Mouse (Mus musculus): Measurements from ENCODE around the gene Ntf3.

Ntf3 gene

GRCm38 (mm10) chr6:126106051-126106797 is 60.5 kb downstream of the Ntf3 start:
- DNase-seq (ENCODE audit: low spot score in 2 of 2), result no peak

GRCm38 (mm10) chr6:126105083-126105740 is 61.5 kb downstream of the Ntf3 start:
- DNase-seq (ENCODE audit: low spot score in 2 of 2), result no peak

GRCm38 (mm10) chr6:126102571-126102970 is 64.1 kb downstream of the Ntf3 start:
- no peak for DNase-seq (ENCODE audit: low spot score in 2 of 2)

GRCm38 (mm10) chr6:126102007-126102406 is 64.7 kb downstream of the Ntf3 start:
- no peak for DNase-seq (ENCODE audit: low spot score in 2 of 2)

- DNase-seq (ENCODE audit: low spot score in 2 of 2), result no peak
Measured at GRCm38 (mm10) chr6:126100579-126100978, 66.1 kb downstream of the Ntf3 start.

- DNase-seq (ENCODE audit: low spot score in 2 of 2), result no peak
Measured at GRCm38 (mm10) chr6:126097471-126097870, 69.2 kb downstream of the Ntf3 start.

GRCm38 (mm10) chr6:126096085-126096484 is 70.6 kb downstream of the Ntf3 start:
- no peak for DNase-seq (ENCODE audit: low spot score in 2 of 2)

GRCm38 (mm10) chr6:126095041-126095440 is 71.7 kb downstream of the Ntf3 start:
- DNase-seq (ENCODE audit: low spot score in 2 of 2), result no peak

- no peak for DNase-seq (ENCODE audit: low spot score in 2 of 2)
Measured at GRCm38 (mm10) chr6:126092026-126092425, 74.7 kb downstream of the Ntf3 start.

GRCm38 (mm10) chr6:126090063-126090462 is 76.6 kb downstream of the Ntf3 start:
- no peak for DNase-seq (ENCODE audit: low spot score in 2 of 2)

- DNase-seq (ENCODE audit: low spot score in 2 of 2), result no peak
Measured at GRCm38 (mm10) chr6:126088489-126089265, 78.0 kb downstream of the Ntf3 start.

- peak in 1 of 2 experiments; percentile 32 for DNase-seq (ENCODE audit: low spot score in 2 of 2)
Measured at GRCm38 (mm10) chr6:126086321-126086950, 80.3 kb downstream of the Ntf3 start.

GRCm38 (mm10) chr6:126080531-126080930 is 86.2 kb downstream of the Ntf3 start:
- DNase-seq (ENCODE audit: low spot score in 2 of 2), result no peak

- DNase-seq (ENCODE audit: low spot score in 2 of 2), result no peak
Measured at GRCm38 (mm10) chr6:126057706-126058105, 109.0 kb downstream of the Ntf3 start.

- DNase-seq (ENCODE audit: low spot score in 2 of 2), result no peak
Measured at GRCm38 (mm10) chr6:126053136-126053535, 113.6 kb downstream of the Ntf3 start.
